Mouse (Mus musculus) lung, adult 2 months (tissue): Measurements from ENCODE around the gene Dact2. TPM values are rescaled to one million over a fixed set of nuclear protein-coding genes. Genes with fewer than 3 reads are reported as not detected.

Source experiments
- DNase-seq: peaks from one replicate; pipeline ENCODE4 v3.0.0; 2022
- H3K4me1 ChIP-seq: fragments of 200-500 bp; 2 replicates; pipeline ENCODE4 v1.6.1; 2011; ENCODE audit warnings: low read length; ENCODE audit not compliant: control insufficient read depth, insufficient read depth
- H3K4me3 ChIP-seq: fragments of 200-500 bp; replicated peaks from 2 replicates; pipeline ENCODE3; 2011; ENCODE audit warnings: low read depth, mild to moderate bottlenecking, control low read depth, low read length; ENCODE audit errors: extremely low read depth
- CTCF ChIP-seq: fragments of 200-500 bp; IDR thresholded peaks from 2 replicates; pipeline ENCODE4 v1.5.1; 2011; ENCODE audit warnings: mild to moderate bottlenecking, low read length, control low read depth; ENCODE audit not compliant: insufficient read depth
- POLR2A ChIP-seq: fragments of 200-500 bp; IDR thresholded peaks from 2 replicates; pipeline ENCODE4 v1.6.1; 2011; ENCODE audit warnings: low read depth, mild to moderate bottlenecking, control low read depth, low read length, borderline replicate concordance; ENCODE audit errors: extremely low read depth
- WGBS: fragments of 180-500 bp; shearing (Covaris S2); methylation state at CpG from one replicate; pipeline ENCODE4 v1.1.7; 2018; 5-methylcytosine and 5-hydroxymethylcytosine counted together
- polyA plus RNA-seq: library from polyadenylated mRNA; depleted of rRNA; stranded (reverse); fragments of >200 nt; gene quantifications from 2 replicates; pipeline ENCODE4 v1.2.3, GENCODE M21; 2012

The Dact2 gene
- polyA plus RNA-seq, 1 experiment: 3.0 TPM

DNA sequence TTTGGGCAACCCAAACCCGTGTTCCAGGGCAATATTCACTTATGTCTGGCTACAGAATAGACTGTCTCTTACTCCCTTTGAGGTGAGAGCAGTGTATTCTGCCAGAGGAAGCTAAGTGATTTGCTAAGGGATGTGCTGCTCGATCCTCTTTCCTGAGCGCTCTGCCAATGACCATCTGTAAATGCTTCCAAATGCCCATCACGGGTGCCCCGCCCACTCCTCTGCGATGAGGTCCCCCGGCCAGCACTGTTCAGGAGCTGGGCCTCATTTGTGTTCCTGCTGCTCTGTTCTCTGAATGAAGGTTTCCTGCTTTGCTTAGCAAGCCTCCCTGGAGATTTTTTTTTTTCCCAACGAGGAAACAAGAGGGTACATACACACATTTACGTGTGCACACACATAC, 11.2 kb downstream of the Dact2 start:
- no peak for TF ChIP-seq CTCF
- TF ChIP-seq POLR2A: no peak
- no peak for DNase-seq
- Histone ChIP-seq H3K4me3 (no peak overlapping the region), H3K4me1 (no peaks in the 10 kb centered on the region)
- WGBS: 60% methylated on average over 9 of the region's 9 CpGs

DNA sequence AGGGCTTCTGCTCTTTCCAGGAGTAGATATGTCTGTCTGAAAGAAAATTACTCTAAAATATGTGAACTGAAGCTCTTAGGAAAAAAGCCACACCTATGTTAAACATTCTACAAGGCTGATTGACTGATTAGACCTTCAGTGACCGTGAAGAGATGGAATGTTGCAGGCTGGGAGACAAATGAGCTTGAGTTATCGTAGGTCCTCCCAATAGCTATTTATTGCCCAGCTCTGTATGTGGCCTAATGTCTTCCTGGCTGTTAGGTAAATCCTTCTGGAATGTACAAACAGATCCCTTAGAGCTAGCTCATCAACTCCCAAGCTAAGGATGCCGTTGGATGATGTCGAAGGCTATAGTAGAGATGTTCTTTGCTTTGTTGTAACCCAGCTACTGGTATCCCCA, 11.7 kb downstream of the Dact2 start:
- 62% methylated on average over 4 of the region's 4 CpGs for WGBS
- no peaks in the 10 kb centered on the region for H3K4me1 ChIP-seq
- DNase-seq: no peak
- no peak overlapping the region for H3K4me3 ChIP-seq
- no peak for TF ChIP-seq POLR2A

DNA sequence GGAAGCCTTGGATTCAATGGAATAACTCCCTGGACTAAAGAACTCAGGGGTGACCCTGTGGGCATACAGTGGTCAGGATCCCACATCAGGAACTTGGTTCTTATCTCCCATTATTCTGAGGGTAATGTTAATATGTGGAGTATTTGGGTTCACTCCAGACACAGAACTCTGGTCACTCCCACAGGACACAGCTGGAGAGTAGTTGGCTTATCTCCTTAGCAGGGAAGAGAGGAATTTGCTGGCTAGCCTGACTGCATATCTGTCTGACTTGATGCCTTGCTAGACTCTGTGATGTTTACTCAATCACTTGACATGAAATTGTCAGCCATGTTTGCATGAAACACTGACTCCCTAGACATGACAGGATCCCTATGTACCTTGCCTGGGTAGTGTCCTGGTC, 15.6 kb downstream of the Dact2 start:
- no peak for DNase-seq
- Histone ChIP-seq H3K4me3 (no peak overlapping the region), H3K4me1 (no peaks in the 10 kb centered on the region)
- TF ChIP-seq CTCF: no peak
- no peak for TF ChIP-seq POLR2A

DNA sequence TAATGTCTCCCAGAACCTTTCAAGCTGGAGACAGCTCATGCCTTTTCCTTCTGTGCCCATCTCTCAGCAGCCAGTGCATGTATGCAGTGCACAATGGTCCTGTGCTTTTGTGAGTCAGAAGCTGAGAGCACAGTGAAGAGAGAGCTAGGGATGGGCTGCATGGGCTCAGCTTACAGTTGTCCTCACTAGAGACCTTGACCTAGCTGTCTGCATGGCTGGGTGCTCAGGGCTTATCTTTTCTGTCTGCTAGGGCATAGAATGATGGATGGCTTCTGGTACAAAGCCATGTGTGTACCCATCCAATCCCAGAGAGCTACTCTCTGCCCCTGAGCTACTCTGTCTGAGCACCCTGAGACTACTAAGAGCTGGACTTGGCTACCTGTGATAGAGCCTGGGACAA, 17.0 kb downstream of the Dact2 start:
- Histone ChIP-seq H3K4me1 (no peaks in the 10 kb centered on the region), H3K4me3 (no peak overlapping the region)
- no peak for DNase-seq
- TF ChIP-seq POLR2A (no peak), CTCF (no peak)

DNA sequence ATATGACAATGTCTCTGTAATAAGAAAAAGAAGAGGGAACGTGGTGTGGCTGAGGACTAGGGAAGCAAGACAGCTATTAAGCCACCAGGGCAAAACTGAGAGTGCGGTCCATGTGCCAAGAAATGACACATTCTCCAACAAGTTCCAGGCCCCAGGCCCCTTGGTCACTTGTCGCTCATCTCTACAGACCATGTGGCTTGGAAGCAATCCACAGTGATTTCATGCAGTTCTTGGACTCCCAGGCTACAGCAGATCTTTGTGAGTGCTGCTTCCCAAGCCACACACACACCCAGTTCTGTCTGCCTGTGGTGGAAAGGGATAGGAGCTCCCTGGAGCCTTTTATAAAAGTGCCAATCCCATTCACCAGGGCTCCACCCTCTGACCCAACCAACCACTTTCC, 17.9 kb downstream of the Dact2 start:
- TF ChIP-seq POLR2A: no peak
- TF ChIP-seq CTCF: no peak
- H3K4me1 ChIP-seq: no peaks in the 10 kb centered on the region
- H3K4me3 ChIP-seq: no peak overlapping the region
- WGBS: 73% methylated on average over 3 of the region's 3 CpGs
- DNase-seq: no peak

DNA sequence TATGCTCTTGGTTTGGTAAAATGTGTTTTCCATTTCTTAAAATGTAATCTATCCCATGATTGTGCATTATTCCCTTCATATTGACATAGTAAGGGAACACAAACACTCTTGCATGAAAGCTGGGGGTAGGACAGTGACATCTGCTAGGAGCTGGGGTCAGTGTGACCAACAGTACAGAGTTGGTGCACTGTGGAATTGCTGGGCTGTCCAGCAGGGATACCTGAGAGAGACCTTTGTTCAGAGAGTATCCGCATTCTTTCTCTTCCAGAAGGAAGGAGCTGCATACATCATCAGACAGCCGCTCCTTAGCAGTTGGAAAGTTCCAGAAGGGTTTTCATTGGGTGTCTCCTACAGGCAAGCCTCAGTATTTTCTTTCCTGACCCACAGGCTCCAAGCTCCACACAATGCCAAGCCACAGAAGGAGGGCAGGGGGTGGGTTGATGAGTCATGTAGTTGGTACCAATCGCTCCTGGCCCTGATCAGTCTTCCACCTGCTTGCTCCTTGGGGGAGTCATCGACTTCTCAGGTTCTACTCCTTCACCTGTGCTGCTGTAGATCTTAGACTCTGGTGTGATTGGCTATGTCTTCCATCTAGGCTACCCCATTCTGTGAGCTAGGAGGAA, 19.8 kb downstream of the Dact2 start:
- Histone ChIP-seq H3K4me3 (no peak overlapping the region), H3K4me1 (no peaks in the 10 kb centered on the region)
- DNase-seq: no peak
- 89% methylated on average over 4 of the region's 4 CpGs for WGBS
- TF ChIP-seq POLR2A: no peak
- TF ChIP-seq CTCF: no peak

DNA sequence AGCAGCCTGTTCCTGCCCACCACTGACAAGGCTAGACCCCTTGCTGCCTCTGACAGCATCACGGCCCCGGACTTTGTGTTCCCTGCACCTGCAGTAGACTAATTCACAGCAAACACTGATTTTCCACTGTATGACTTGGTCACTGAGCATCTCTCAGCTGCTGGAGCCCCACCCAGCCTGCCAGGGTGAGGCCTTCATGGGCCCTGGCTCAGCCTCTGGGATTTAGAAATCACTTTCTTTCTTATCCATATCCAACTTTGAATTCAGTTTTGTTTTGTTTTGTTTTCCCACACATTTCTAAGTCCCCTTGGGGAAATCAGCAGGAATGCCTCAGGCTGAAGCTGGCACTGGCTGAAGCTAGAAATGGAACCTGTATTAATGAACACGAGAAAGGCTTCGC, 20.4 kb downstream of the Dact2 start:
- DNase-seq: no peak
- Histone ChIP-seq H3K4me1 (no peaks in the 10 kb centered on the region), H3K4me3 (no peak overlapping the region)
- 86% methylated on average over 4 of the region's 4 CpGs for WGBS
- TF ChIP-seq POLR2A (no peak), CTCF (no peak)

DNA sequence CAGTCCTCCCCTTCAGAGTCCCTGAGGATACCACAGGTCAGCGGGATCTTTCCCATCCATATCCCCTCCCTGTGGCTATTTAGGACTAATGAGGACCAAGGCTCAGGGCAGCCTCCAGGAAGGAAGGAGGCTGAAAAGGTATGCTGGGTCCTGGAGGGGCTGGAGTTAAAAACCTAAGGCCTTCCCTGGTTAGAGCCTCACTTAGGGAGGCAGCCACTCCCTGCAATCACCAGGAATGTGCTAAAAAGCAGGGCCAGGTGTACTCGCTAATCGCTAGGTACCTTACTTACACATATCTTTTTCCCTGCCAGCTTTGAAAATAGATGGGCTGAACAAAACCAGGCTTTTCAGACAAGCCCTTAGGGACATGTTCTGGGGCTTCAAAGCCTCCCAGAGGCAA, 21.2 kb downstream of the Dact2 start:
- Histone ChIP-seq H3K4me3 (no peak overlapping the region), H3K4me1 (no peaks in the 10 kb centered on the region)
- no peak for TF ChIP-seq CTCF
- no peak for TF ChIP-seq POLR2A
- no peak for DNase-seq
- 64% methylated on average over 3 of the region's 3 CpGs for WGBS

DNA sequence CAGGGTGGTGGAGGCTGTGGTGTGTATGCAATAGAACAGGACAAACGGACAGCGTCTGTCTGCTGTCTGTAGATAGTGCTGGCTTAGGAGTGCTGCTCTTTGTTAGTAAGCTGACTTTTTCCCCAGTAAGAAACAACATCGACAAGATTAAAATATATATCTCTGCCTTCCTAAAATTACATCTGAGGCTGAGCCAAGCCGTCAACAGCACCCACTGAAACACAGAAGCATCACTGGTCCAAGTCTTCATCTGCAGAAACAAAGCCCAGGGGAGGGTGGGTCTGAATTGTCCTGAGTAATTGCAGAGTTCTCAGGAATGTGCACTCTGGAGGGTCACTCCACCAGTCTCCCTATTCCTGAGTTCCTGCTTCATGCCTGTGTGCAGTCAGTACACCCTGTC, 25.2 kb downstream of the Dact2 start:
- no peak for TF ChIP-seq CTCF
- no peak for TF ChIP-seq POLR2A

DNA sequence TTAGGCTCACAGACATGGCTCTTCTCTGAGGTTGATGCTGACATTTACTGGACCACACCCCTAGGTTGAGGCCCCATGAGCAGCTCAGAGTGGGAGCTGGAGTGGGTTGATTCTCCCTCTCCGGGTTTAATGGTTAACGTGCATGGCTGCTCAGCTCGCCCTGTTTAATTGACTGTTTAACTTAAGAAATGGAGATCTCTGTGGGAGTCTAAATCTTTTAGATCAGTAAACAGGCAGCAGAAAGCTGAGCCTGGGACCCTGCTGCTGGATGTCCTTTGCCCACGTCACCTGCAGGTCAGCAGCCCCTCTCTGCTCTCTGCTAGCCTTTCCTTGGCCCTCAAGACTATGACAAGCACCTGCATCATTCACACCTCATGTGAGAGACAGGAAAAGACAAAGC, 25.6 kb downstream of the Dact2 start:
- WGBS: 47% methylated on average over 4 of the region's 4 CpGs
- DNase-seq: no peak
- H3K4me3 ChIP-seq: no peak overlapping the region
- TF ChIP-seq POLR2A (no peak), CTCF (no peak)
- no peaks in the 10 kb centered on the region for H3K4me1 ChIP-seq

More for the DNA sequence above, 25.2 kb downstream of the Dact2 start:
- DNase-seq: no peak
- no peaks in the 10 kb centered on the region for H3K4me1 ChIP-seq
- WGBS: 47% methylated on average over 4 of the region's 4 CpGs
- H3K4me3 ChIP-seq: no peak overlapping the region

DNA sequence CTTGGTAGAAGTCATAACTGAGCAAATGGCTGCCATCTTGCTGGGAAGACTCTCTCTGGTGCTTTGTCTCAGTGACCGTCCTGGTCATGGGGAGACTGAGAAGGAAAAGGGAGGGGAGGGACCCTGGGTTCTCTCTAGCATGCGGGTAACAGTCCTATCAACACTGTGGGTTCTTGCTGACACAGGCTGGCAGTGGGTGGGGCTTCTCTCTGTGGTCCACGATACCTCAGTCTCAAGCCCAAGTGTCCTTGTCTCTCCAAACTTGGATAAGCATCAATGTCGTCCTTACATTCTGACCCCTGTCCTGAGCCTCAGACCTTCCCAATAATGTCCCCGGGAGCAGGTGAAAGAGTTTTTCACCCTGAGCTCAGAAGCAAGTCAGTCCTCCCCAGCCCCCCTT, 26.1 kb downstream of the Dact2 start:
- H3K4me3 ChIP-seq: no peak overlapping the region
- 52% methylated on average over 5 of the region's 5 CpGs for WGBS
- no peaks in the 10 kb centered on the region for H3K4me1 ChIP-seq
- no peak for DNase-seq
- no peak for TF ChIP-seq POLR2A
- no peak for TF ChIP-seq CTCF
